22 mouse cellular contexts compared by ENCODE assay signal in genomic region chr7:96336376-96336775, GRCm38 (mm10).
A peak's percentile ranks its signal among the peaks of the same experiment; 100 is the strongest.
DNase-seq lines count a peak whose midpoint lies in the region; ATAC-seq lines count a peak whose summit lies in the region.
"Had no signal": no experiment of that assay in that cellular context is flagged by ENCODE, and none has a peak within 500 bp of the region (broad histone marks: within the 10 kb centered on the region; RNA-seq: fewer than 3 reads in every experiment).

No protein-coding gene starts in this region.

- H3K4me3 ChIP-seq in forebrain, embryonic 14.5 days (ENCODE audit: low read depth, low read length) = no peak overlapping the region
- no peak overlapping the region for H3K4me3 ChIP-seq in forebrain, embryonic 11.5 days (ENCODE audit: low read depth, low read length)
- H3K4me3 ChIP-seq in hindbrain, embryonic 16.5 days (ENCODE audit: low read length) = no peak overlapping the region
- no peak overlapping the region for H3K4me3 ChIP-seq in hindbrain, embryonic 10.5 days
- H3K4me3 ChIP-seq in neural tube, embryonic 13.5 days = no peak overlapping the region
- H3K4me3 ChIP-seq: embryonic facial prominence, embryonic 13.5 days; heart, embryonic 13.5 days; hindbrain, embryonic 12.5 days had no signal

- DNase-seq in cerebellum, postnatal 10 days = peak; percentile 29 to 63
- no peak for DNase-seq in cerebellum, postnatal 25 days
- peak; percentile 23 for DNase-seq in forebrain, embryonic 14.5 days (ENCODE audit: low spot score)
- no peak for DNase-seq in forebrain, embryonic 11.5 days (ENCODE audit: low spot score)
- DNase-seq in hindbrain, embryonic 10.5 days (ENCODE audit: low spot score) = no peak
- DNase-seq in neural tube, embryonic 10.5 days (ENCODE audit: extremely low spot score, low spot score) = no peak
- DNase-seq: adrenal gland, adult 8-10 months; adrenal gland, postnatal 36 days; B cell, adult 2 months; cerebellum, adult 11 months; cerebellum, adult 9-10 months; gastrocnemius, postnatal 10 days; heart, postnatal 36 days; kidney, adult 11 months had no signal

- H3K4me2 ChIP-seq in forebrain, embryonic 14.5 days (ENCODE audit: low read length) = no peak overlapping the region
- no peak overlapping the region for H3K4me2 ChIP-seq in forebrain, embryonic 11.5 days (ENCODE audit: low read depth, low read length, severe bottlenecking)
- no peak overlapping the region for H3K4me2 ChIP-seq in hindbrain, embryonic 16.5 days (ENCODE audit: low read length)
- no peak overlapping the region for H3K4me2 ChIP-seq in neural tube, embryonic 13.5 days
- H3K4me2 ChIP-seq: embryonic facial prominence, embryonic 13.5 days; heart, embryonic 13.5 days; hindbrain, embryonic 12.5 days had no signal

- H3K9ac ChIP-seq in forebrain, embryonic 14.5 days (ENCODE audit: low read length) = no peak overlapping the region
- no peak overlapping the region for H3K9ac ChIP-seq in forebrain, embryonic 11.5 days (ENCODE audit: low read length)
- H3K9ac ChIP-seq in hindbrain, embryonic 16.5 days (ENCODE audit: low read depth, low read length) = no peak overlapping the region
- no peak overlapping the region for H3K9ac ChIP-seq in neural tube, embryonic 13.5 days
- H3K9ac ChIP-seq: embryonic facial prominence, embryonic 13.5 days; heart, embryonic 13.5 days; hindbrain, embryonic 12.5 days had no signal

- ATAC-seq in forebrain, embryonic 14.5 days = no peak
- ATAC-seq in forebrain, embryonic 11.5 days (replicated peaks; ENCODE audit: low FRiP score) = no peak
- ATAC-seq in hindbrain, embryonic 16.5 days = no peak
- no peak for ATAC-seq in neural tube, embryonic 13.5 days (ENCODE audit: low read depth)
- ATAC-seq: CD4-positive, CD25-positive, alpha-beta regulatory T cell, adult 4 months; hindbrain, postnatal 0 days had no signal

- H3K27me3 ChIP-seq in forebrain, embryonic 14.5 days (replicated peaks; ENCODE audit: control insufficient read depth, insufficient read depth, low read length) = no peaks in the 10 kb centered on the region
- no peaks in the 10 kb centered on the region for H3K27me3 ChIP-seq in forebrain, embryonic 11.5 days (ENCODE audit: control insufficient read depth, insufficient read depth, low read length)
- H3K27me3 ChIP-seq in hindbrain, embryonic 16.5 days (replicated peaks; ENCODE audit: control insufficient read depth, insufficient read depth, low read length) = no peaks in the 10 kb centered on the region
- H3K27me3 ChIP-seq in hindbrain, embryonic 10.5 days (ENCODE audit: insufficient read depth, poor library complexity, severe bottlenecking) = no peaks in the 10 kb centered on the region
- H3K27me3 ChIP-seq in neural tube, embryonic 13.5 days = no peaks in the 10 kb centered on the region
- H3K27me3 ChIP-seq: embryonic facial prominence, embryonic 13.5 days; hindbrain, embryonic 12.5 days had no signal

- no peak overlapping the region for H3K27ac ChIP-seq in forebrain, embryonic 14.5 days (ENCODE audit: low read depth, low read length)
- H3K27ac ChIP-seq in forebrain, embryonic 11.5 days (ENCODE audit: low read depth, low read length) = no peak overlapping the region
- 0 out of 2 replicates have a peak overlapping the region, but pooled peaks have one; percentile 33 for H3K27ac ChIP-seq in hindbrain, embryonic 16.5 days (ENCODE audit: low read depth, low read length)
- no peak overlapping the region for H3K27ac ChIP-seq in hindbrain, embryonic 10.5 days
- 0 out of 2 replicates have a peak overlapping the region, but pooled peaks have one; percentile 18 for H3K27ac ChIP-seq in neural tube, embryonic 13.5 days (replicated peaks)
- H3K27ac ChIP-seq: embryonic facial prominence, embryonic 13.5 days; heart, embryonic 13.5 days; hindbrain, embryonic 12.5 days; hindbrain, postnatal 0 days had no signal

- H3K36me3 ChIP-seq in forebrain, embryonic 14.5 days (ENCODE audit: control insufficient read depth, insufficient read depth, low read length) = no peaks in the 10 kb centered on the region
- H3K36me3 ChIP-seq in forebrain, embryonic 11.5 days (ENCODE audit: control insufficient read depth, insufficient read depth, low read length) = no peaks in the 10 kb centered on the region
- no peaks in the 10 kb centered on the region for H3K36me3 ChIP-seq in hindbrain, embryonic 16.5 days (ENCODE audit: control insufficient read depth, insufficient read depth, low read length)
- no peaks in the 10 kb centered on the region for H3K36me3 ChIP-seq in hindbrain, embryonic 10.5 days
- H3K36me3 ChIP-seq in neural tube, embryonic 13.5 days = no peaks in the 10 kb centered on the region
- H3K36me3 ChIP-seq: embryonic facial prominence, embryonic 13.5 days; G1E; heart, embryonic 13.5 days; hindbrain, embryonic 12.5 days had no signal

- H3K4me1 ChIP-seq in forebrain, embryonic 14.5 days (ENCODE audit: control insufficient read depth, insufficient read depth, low read length) = peaks cover 4% of the 10 kb centered on the region
- no peaks in the 10 kb centered on the region; the same call in 1 of the 2 replicates for H3K4me1 ChIP-seq in forebrain, embryonic 11.5 days (replicated peaks; ENCODE audit: control insufficient read depth, insufficient read depth, low read length)
- H3K4me1 ChIP-seq in hindbrain, embryonic 16.5 days (ENCODE audit: control insufficient read depth, insufficient read depth, low read depth, low read length) = no peaks in the 10 kb centered on the region
- peaks cover 20% of the 10 kb centered on the region; the same call in 1 of the 2 replicates for H3K4me1 ChIP-seq in hindbrain, embryonic 10.5 days (replicated peaks)
- peaks cover 18% of the 10 kb centered on the region for H3K4me1 ChIP-seq in neural tube, embryonic 13.5 days (replicated peaks)
- H3K4me1 ChIP-seq: embryonic facial prominence, embryonic 13.5 days; heart, embryonic 13.5 days had no signal

- H3K9me3 ChIP-seq in forebrain, embryonic 14.5 days (replicated peaks; ENCODE audit: control insufficient read depth, low read length) = no peaks in the 10 kb centered on the region
- H3K9me3 ChIP-seq in forebrain, embryonic 11.5 days (ENCODE audit: control insufficient read depth, low read length) = no peaks in the 10 kb centered on the region
- no peaks in the 10 kb centered on the region for H3K9me3 ChIP-seq in hindbrain, embryonic 16.5 days (ENCODE audit: control insufficient read depth, low read length)
- no peaks in the 10 kb centered on the region for H3K9me3 ChIP-seq in hindbrain, embryonic 10.5 days
- H3K9me3 ChIP-seq in neural tube, embryonic 13.5 days = no peaks in the 10 kb centered on the region
- H3K9me3 ChIP-seq: embryonic facial prominence, embryonic 13.5 days; heart, embryonic 13.5 days; hindbrain, embryonic 12.5 days had no signal

Comparison
In these comparisons a context has a peak if more than half of its experiments do, and no peak if none do; other contexts are left out.
1. DNase-seq: peak in cerebellum, postnatal 10 days (2 of 2) and forebrain, embryonic 14.5 days (single experiment); none in cerebellum, postnatal 25 days (0 of 2), forebrain, embryonic 11.5 days (single experiment), hindbrain, embryonic 10.5 days (single experiment) and neural tube, embryonic 10.5 days (single experiment).
2. H3K27ac ChIP-seq: peak in hindbrain, embryonic 16.5 days (single experiment) and neural tube, embryonic 13.5 days (single experiment); none in forebrain, embryonic 14.5 days (single experiment), forebrain, embryonic 11.5 days (single experiment) and hindbrain, embryonic 10.5 days (single experiment).